Mouse (Mus musculus): ENCODE measurements around the gene Ahcyl2. TPM values are rescaled to one million over a fixed set of nuclear protein-coding genes. Genes with fewer than 3 reads are reported as not detected.
A peak's percentile ranks its signal among the peaks of the same experiment; 100 is the strongest.

Ahcyl2 gene
- total RNA-seq, 2 experiments from 2014 or later, result 237 to 264 TPM

DNA sequence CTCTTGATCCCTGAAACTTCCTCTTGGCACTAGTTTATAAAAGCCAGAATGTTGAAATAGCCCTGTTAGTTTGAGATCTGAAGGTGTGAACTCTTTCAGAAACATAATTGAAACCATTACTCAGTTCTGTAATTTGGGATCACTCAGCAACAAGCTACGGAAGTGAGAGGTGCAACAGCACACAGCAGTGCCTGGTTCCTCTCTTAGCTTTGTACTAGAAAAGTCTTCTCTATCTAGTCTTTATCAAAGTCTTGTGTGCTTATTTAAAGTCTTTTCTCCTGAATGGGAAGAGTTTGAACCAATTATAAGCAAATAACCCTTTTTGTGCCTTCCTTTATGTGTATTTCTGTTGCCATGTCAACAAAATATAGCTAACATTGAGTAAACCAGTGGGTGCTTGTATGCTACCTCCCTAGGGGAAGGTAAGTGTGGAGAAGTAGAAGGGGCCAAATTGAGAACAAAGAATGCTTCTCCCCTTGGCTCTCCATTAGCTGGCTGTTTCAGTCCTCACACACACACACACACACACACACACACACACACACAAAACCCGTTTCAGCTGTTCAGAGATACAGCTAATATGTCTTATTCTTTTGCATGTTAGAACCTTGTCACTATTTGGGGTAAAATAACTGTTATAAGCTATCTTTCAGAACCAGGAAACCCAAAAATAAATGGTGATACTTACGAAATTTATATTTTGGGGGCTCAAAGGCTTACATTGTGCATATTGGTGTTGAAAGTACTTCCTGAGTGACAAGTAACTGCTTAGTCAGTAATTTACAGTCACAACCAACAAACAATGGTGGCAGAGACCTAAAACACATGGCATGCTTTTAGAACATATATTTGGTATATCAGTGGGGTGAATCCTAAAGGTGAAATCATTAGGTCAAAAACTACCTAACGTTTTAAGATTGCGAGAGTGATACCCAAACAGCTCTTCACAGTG is 59.8 kb downstream of the Ahcyl2 start:
- no peak overlapping the region for H3K4me3 ChIP-seq
- no peak for DNase-seq (ENCODE audit: low spot score in 2 of 2)
- H3K27ac ChIP-seq, result no peak overlapping the region
- TF ChIP-seq CTCF (conservative IDR thresholded peaks at IDR 0.05), result no peak

DNA sequence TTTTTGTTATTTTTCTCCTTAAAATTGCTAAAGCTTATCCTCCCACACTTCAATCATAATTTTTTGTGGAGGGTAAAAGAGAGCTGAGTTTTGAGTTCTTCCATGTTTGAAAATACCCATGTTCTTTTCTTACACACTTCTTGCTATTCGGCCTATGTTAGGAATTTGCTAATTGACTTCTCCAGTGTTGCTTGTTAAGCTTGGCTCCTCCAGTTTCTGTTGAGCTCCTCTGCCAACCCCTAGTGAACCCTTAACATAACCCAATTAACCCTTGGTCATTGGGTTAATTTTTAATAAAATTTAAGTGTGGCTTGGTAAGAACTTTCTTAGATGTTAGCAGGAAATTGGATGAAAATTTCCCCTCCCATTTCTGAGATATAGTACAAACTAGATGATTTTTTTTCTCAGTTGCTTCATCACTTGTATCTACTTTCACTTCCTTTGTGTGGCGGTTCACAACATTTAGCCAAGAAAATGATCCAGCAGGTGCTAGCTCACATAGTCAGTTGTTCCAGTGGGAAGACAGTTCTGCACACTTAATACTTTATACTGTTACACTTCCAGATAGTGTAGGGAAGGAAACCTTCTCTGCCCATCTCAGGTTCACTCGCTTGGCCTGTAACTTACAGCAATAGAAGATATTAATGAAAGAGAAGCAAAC is 60.9 kb downstream of the Ahcyl2 start:
- TF ChIP-seq CTCF (conservative IDR thresholded peaks at IDR 0.05), result no peak
- no peak for DNase-seq (ENCODE audit: low spot score in 2 of 2)
- H3K27ac ChIP-seq, result no peak overlapping the region
- no peak overlapping the region for H3K4me3 ChIP-seq

DNA sequence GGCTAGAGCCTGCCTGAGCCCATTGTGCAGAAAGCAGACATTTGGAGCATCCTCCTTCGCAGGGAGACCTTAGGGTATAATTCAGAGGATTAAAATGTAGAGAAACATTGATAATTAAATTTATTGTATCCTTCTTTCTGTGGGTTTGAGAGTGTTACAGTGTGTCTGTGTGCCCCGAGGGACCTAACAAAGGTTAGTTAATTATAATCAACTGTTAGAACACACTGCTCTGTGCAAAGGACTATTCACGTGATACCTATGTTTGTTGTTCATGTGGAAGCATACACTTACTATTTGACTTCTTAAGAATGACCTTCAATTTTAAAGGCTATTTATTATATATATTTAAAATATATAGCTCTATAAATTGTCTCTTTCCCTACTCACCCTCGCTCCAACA is 64.5 kb downstream of the Ahcyl2 start:
- no peak for DNase-seq (ENCODE audit: low spot score in 2 of 2)
- Histone ChIP-seq H3K27ac (no peak overlapping the region), H3K4me3 (no peak overlapping the region)
- TF ChIP-seq CTCF (conservative IDR thresholded peaks at IDR 0.05), result no peak

DNA sequence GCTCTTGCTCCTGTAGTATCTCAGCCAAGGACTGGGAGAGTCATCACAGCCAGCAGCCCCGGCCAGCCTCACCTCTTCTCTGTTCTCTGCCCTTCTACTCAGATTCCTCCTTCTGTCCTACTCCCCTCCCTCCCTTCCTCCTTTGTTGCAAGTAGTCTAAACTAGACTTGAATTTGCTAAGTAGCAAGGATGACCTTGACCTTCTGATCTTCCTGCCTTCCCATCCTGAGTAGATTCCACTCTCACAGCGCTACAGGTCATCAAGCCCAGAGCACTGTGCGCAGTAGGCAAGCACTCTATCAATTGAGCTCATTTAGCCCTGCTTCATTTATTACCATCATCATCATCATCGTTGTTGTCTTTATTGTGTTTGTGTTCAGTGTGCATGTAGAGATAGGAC is 65.3 kb downstream of the Ahcyl2 start:
- TF ChIP-seq CTCF (conservative IDR thresholded peaks at IDR 0.05), result no peak
- H3K27ac ChIP-seq, result no peak overlapping the region
- DNase-seq (ENCODE audit: low spot score in 2 of 2), result no peak
- H3K4me3 ChIP-seq, result no peak overlapping the region

DNA sequence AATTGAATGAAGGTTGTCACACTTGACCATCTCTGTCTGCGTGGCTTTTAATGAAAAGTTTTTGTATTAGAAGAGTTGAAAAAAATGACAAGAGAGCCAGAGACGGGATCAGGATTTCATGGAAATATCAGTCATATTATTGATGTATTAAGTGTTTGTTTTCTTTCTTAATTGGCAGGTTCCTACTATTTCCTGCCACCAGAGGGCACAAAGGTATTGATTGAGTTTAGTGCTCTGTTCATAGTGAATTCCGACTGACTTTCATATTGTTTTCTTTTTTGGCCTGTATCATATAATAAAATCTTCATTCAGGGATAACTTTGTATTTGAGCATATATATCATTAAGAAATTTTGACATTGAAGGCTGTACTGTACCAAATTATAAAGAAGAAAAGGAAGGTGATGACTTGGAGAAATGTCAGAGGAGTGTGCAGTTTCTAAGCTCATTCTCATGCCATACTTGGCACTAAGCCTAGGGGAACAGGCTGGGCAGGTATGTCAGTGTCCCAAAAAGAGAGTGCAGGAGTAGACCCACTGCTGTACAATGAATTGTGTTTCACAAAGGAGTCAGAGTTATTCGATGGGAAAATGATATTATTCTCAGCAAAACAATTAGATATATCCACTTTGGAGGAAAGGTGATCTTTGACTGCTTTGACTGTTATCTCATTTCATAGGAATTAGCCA is 65.9 kb downstream of the Ahcyl2 start:
- no peak for DNase-seq (ENCODE audit: low spot score in 2 of 2)
- no peak overlapping the region for H3K4me3 ChIP-seq
- TF ChIP-seq CTCF (conservative IDR thresholded peaks at IDR 0.05), result peak; percentile 84
- H3K27ac ChIP-seq, result no peak overlapping the region

DNA sequence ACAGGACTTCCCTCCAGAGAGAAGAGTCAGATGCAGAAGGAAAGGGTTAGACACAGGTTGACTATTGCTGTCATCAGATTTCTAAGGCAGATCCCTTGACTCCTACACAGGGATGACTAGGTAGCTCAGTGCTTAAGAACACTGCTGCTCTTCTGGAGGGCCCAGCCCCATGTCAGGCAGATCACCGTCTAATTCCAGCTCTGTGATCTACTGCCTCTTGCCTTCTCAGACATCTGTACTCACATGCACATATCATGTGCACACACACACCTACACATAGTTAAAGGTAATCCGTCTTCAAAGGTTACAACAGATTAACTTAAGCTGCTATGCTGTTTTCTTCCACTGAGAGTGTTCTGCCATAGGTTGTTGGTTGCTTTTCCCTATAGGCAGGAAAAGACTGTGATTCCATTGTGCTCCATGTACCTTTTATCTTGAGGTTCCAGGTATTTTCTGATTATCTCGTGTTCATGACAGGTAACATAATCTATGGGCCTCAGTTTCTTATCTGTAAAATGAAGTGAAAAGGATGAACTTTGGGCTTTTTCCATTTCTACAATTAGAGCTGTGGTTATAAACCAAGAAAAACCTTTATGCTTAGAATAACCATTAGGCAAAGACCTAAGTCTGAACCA is 67.8 kb downstream of the Ahcyl2 start:
- DNase-seq (ENCODE audit: low spot score in 2 of 2), result no peak
- Histone ChIP-seq H3K4me3 (no peak overlapping the region), H3K27ac (no peak overlapping the region)
- TF ChIP-seq CTCF (conservative IDR thresholded peaks at IDR 0.05), result no peak

DNA sequence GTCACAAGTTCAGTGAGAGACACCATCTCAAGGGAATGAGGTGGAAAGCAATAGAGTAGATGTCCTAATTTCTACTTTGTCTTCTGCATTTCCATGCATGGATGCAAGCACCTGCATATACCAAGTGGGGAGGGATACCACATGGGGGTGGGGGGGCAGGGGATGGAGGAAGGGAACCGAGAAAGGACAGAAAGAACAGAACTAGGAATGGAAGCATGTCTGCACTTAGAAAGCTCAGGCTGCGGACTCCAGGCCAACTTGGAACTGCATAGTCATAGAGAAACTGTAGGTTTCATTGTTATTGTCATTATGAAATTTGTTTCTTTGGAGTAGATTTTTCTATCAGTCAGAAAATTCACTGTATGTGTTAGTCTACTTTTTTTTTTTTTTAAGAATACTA is 69.8 kb downstream of the Ahcyl2 start:
- Histone ChIP-seq H3K27ac (no peak overlapping the region), H3K4me3 (no peak overlapping the region)
- DNase-seq (ENCODE audit: low spot score in 2 of 2), result no peak
- no peak for TF ChIP-seq CTCF (conservative IDR thresholded peaks at IDR 0.05)

DNA sequence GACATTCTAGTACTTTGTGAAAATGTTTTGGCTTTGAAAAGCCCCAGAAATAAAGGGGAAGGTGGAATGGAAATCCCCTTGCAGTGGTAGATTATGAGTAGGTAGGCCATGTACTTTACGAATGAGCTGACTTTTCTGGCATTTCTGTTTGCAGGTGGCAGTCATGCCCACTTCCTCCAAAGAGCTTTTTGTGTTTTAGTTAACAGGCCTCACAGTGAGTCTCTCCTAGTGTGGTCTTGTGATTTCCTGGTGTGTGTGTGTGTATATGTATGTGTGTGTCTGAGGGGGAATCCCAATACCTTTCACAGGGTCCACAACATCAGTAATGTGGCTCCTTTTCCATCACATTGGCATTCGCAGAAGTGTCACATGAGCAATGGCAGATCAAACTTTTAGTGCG is 70.7 kb downstream of the Ahcyl2 start:
- no peak for DNase-seq (ENCODE audit: low spot score in 2 of 2)
- TF ChIP-seq CTCF (conservative IDR thresholded peaks at IDR 0.05), result no peak

DNA sequence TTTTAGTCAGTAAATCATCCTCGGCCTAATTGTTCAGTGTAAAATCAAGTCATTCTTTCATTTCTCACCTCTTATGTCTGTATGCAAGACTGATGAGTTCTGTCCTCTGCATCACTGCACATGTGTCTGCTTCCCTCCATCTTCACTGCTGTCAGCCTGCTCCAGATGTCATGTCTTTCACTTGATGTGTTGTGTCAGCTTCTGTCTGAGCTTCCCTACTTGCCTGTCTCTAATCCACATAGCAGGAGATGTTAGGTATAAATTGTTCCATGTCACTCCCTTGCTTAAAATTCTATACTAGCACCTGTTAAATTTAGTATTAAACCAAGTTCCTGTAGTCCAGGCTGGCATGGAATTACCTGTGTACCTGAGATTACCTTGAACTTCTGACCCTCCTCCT is 72.2 kb downstream of the Ahcyl2 start:
- TF ChIP-seq CTCF (conservative IDR thresholded peaks at IDR 0.05), result no peak
- DNase-seq (ENCODE audit: low spot score in 2 of 2), result no peak
- Histone ChIP-seq H3K4me3 (no peak overlapping the region), H3K27ac (no peak overlapping the region)

More for the DNA sequence above, 70.7 kb downstream of the Ahcyl2 start:
- H3K27ac ChIP-seq, result no peak overlapping the region
- no peak overlapping the region for H3K4me3 ChIP-seq

DNA sequence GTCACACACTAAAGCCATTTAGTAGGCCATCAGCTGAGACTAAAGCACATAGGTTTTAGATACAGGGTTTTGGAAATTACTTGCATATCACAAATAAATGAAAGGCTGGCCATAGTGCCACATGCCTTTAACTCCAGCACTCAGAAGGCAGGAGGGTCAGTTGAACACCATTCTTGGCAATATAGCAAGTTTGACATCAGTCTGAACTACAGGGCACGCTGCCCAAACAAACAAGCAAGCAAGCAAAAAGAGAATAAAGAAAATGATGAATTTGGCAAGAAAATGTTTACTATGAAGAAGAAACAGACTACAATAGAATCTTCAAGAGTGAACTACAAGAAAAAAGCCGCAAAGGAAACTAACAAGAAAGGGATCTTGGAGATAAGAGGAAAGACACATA is 73.7 kb downstream of the Ahcyl2 start:
- Histone ChIP-seq H3K27ac (peak overlapping the region; percentile 3; the same call in 1 of the 2 replicates), H3K4me3 (no peak overlapping the region)
- TF ChIP-seq CTCF (conservative IDR thresholded peaks at IDR 0.05), result no peak
- DNase-seq (ENCODE audit: low spot score in 2 of 2), result no peak

DNA sequence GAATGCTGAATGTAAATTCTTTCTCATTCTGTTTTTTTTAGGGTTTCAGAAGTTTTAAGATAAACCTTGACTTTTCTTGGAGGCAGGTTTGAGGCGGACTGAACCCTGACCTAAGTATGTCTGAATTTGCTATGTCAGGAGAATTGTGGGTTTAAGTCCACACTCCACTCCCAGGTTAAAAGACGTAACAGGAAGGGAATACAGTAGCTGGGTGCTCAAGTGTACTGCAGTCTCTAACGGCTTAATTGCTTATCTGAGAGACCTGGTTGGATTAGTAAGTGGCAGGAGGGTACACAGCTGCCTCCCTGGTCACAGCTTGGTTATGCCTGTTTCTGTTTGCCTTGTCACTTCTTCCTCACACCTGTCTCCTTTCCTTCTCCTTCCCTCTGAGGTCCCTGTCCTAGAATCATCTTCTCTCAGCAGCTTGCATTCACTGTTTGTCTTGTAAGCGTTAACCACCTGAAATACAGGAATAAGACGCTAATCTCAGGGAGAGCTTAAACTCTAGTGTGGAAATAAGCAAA is 79.9 kb downstream of the Ahcyl2 start:
- DNase-seq (ENCODE audit: low spot score in 2 of 2), result no peak
- no peak for TF ChIP-seq CTCF (conservative IDR thresholded peaks at IDR 0.05)
- Histone ChIP-seq H3K27ac (no peak overlapping the region), H3K4me3 (no peak overlapping the region)

DNA sequence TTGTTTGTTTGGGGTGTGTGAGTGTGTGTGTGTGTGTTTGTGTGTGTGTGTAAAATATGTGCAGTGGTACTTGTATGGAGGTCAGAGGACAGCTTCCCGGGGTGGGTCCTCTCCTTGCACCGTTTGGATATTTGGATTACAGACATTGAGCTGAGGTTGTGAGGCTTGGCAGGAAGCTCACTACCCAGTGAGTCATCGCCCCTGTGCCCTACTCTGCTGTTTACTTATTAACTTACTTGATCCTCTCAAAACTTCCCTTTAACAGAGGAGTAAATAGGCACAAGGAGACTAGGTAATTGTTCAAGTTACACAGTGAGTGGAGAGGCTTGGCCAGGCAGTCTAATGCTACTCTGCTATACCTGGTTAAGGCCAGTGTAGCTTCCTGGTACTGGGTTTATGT is 81.0 kb downstream of the Ahcyl2 start:
- Histone ChIP-seq H3K27ac (no peak overlapping the region), H3K4me3 (no peak overlapping the region)
- no peak for DNase-seq (ENCODE audit: low spot score in 2 of 2)
- no peak for TF ChIP-seq CTCF (conservative IDR thresholded peaks at IDR 0.05)
